Mouse (Mus musculus): ENCODE data around the gene Pkd2. TPM values are rescaled to one million over a fixed set of nuclear protein-coding genes. Genes with fewer than 3 reads are reported as not detected.
"Not testable (repeated sequence)": the region's sequence is repeated elsewhere in the genome, so short reads cannot be mapped to it uniquely, and the experiment has no call there.

The Pkd2 gene
- polyA plus RNA-seq, 1 experiment, result 8.6 TPM

GRCm38 (mm10) chr5:104432886-104433285 is 26.4 kb upstream of the Pkd2 start:
- no peak overlapping the region for H3K27ac ChIP-seq (ENCODE audit: control insufficient read depth, insufficient read depth, low read depth, low read length)
- TF ChIP-seq CTCF (IDR thresholded peaks at IDR 0.05; ENCODE audit: control insufficient read depth, insufficient read depth, insufficient replicate concordance, low read depth, low read length), result no peak
- no peak for TF ChIP-seq POLR2A (IDR thresholded peaks at IDR 0.05; ENCODE audit: control insufficient read depth, low read depth, low read length)

GRCm38 (mm10) chr5:104433968-104434565 is 25.2 kb upstream of the Pkd2 start:
- Histone ChIP-seq H3K36me3 (ENCODE audit: control insufficient read depth, insufficient read depth, low read length) (no peaks in the 10 kb centered on the region), H3K27ac (ENCODE audit: control insufficient read depth, insufficient read depth, low read depth, low read length) (no peak overlapping the region), H3K4me3 (ENCODE audit: control insufficient read depth, low read depth, low read length) (no peak overlapping the region), H3K4me1 (ENCODE audit: control insufficient read depth, insufficient read depth, low read length) (no peaks in the 10 kb centered on the region; the same call in 1 of the 2 replicates), H3K27me3 (ENCODE audit: control insufficient read depth, insufficient read depth, low read length) (no peaks in the 10 kb centered on the region)
- no peak for TF ChIP-seq POLR2A (IDR thresholded peaks at IDR 0.05; ENCODE audit: control insufficient read depth, low read depth, low read length)
- no peak for TF ChIP-seq CTCF (IDR thresholded peaks at IDR 0.05; ENCODE audit: control insufficient read depth, insufficient read depth, insufficient replicate concordance, low read depth, low read length)

More at GRCm38 (mm10) chr5:104432886-104433285, 26.4 kb upstream of the Pkd2 start:
- no peaks in the 10 kb centered on the region; the same call in 1 of the 2 replicates for H3K4me1 ChIP-seq (ENCODE audit: control insufficient read depth, insufficient read depth, low read length)
- H3K27me3 ChIP-seq (ENCODE audit: control insufficient read depth, insufficient read depth, low read length), result no peaks in the 10 kb centered on the region
- no peak overlapping the region for H3K4me3 ChIP-seq (ENCODE audit: control insufficient read depth, low read depth, low read length)
- no peaks in the 10 kb centered on the region for H3K36me3 ChIP-seq (ENCODE audit: control insufficient read depth, insufficient read depth, low read length)

- Histone ChIP-seq H3K4me3 (ENCODE audit: control insufficient read depth, low read depth, low read length) (no peak within 1 kb of the TSS), H3K36me3 (ENCODE audit: control insufficient read depth, insufficient read depth, low read length) (no peaks in the 10 kb centered on the region), H3K27me3 (ENCODE audit: control insufficient read depth, insufficient read depth, low read length) (no peaks in the 10 kb centered on the region), H3K27ac (ENCODE audit: control insufficient read depth, insufficient read depth, low read depth, low read length) (no peak within 1 kb of the TSS), H3K4me1 (ENCODE audit: control insufficient read depth, insufficient read depth, low read length) (no peaks in the 10 kb centered on the region; the same call in 1 of the 2 replicates)
- TF ChIP-seq POLR2A (IDR thresholded peaks at IDR 0.05; ENCODE audit: control insufficient read depth, low read depth, low read length) (no peak), CTCF (IDR thresholded peaks at IDR 0.05; ENCODE audit: control insufficient read depth, insufficient read depth, insufficient replicate concordance, low read depth, low read length) (no peak)
Observed at GRCm38 (mm10) chr5:104434835-104435301, 24.4 kb upstream of the Pkd2 start, which contains the start of gene Spp1. Spp1 (plus strand) TSS chr5:104435118.

- Histone ChIP-seq H3K4me1 (ENCODE audit: control insufficient read depth, insufficient read depth, low read length) (no peaks in the 10 kb centered on the region; the same call in 1 of the 2 replicates), H3K27me3 (ENCODE audit: control insufficient read depth, insufficient read depth, low read length) (no peaks in the 10 kb centered on the region), H3K36me3 (ENCODE audit: control insufficient read depth, insufficient read depth, low read length) (no peaks in the 10 kb centered on the region), H3K27ac (ENCODE audit: control insufficient read depth, insufficient read depth, low read depth, low read length) (no peak overlapping the region), H3K4me3 (ENCODE audit: control insufficient read depth, low read depth, low read length) (no peak overlapping the region)
- no peak for TF ChIP-seq POLR2A (IDR thresholded peaks at IDR 0.05; ENCODE audit: control insufficient read depth, low read depth, low read length)
- TF ChIP-seq CTCF (IDR thresholded peaks at IDR 0.05; ENCODE audit: control insufficient read depth, insufficient read depth, insufficient replicate concordance, low read depth, low read length), result no peak
Observed at GRCm38 (mm10) chr5:104436406-104437076, 22.7 kb upstream of the Pkd2 start.

GRCm38 (mm10) chr5:104442396-104442795 is 16.9 kb upstream of the Pkd2 start:
- no peaks in the 10 kb centered on the region for H3K27me3 ChIP-seq (ENCODE audit: control insufficient read depth, insufficient read depth, low read length)
- TF ChIP-seq POLR2A (IDR thresholded peaks at IDR 0.05; ENCODE audit: control insufficient read depth, low read depth, low read length) (no peak), CTCF (IDR thresholded peaks at IDR 0.05; ENCODE audit: control insufficient read depth, insufficient read depth, insufficient replicate concordance, low read depth, low read length) (no peak)
- no peaks in the 10 kb centered on the region for H3K36me3 ChIP-seq (ENCODE audit: control insufficient read depth, insufficient read depth, low read length)
- H3K27ac ChIP-seq (ENCODE audit: control insufficient read depth, insufficient read depth, low read depth, low read length), result no peak overlapping the region
- no peak overlapping the region for H3K4me3 ChIP-seq (ENCODE audit: control insufficient read depth, low read depth, low read length)
- H3K4me1 ChIP-seq (ENCODE audit: control insufficient read depth, insufficient read depth, low read length), result no peaks in the 10 kb centered on the region

GRCm38 (mm10) chr5:104442850-104443249 is 16.4 kb upstream of the Pkd2 start:
- TF ChIP-seq CTCF (IDR thresholded peaks at IDR 0.05; ENCODE audit: control insufficient read depth, insufficient read depth, insufficient replicate concordance, low read depth, low read length), result no peak
- TF ChIP-seq POLR2A (IDR thresholded peaks at IDR 0.05; ENCODE audit: control insufficient read depth, low read depth, low read length), result no peak
- Histone ChIP-seq H3K27ac (ENCODE audit: control insufficient read depth, insufficient read depth, low read depth, low read length) (no peak overlapping the region), H3K27me3 (ENCODE audit: control insufficient read depth, insufficient read depth, low read length) (no peaks in the 10 kb centered on the region)

GRCm38 (mm10) chr5:104446156-104446555 is 13.1 kb upstream of the Pkd2 start:
- TF ChIP-seq CTCF (IDR thresholded peaks at IDR 0.05; ENCODE audit: control insufficient read depth, insufficient read depth, insufficient replicate concordance, low read depth, low read length) (peak; percentile 57; the same call in 1 of the 2 replicates), POLR2A (IDR thresholded peaks at IDR 0.05; ENCODE audit: control insufficient read depth, low read depth, low read length) (no peak)
- H3K4me3 ChIP-seq (ENCODE audit: control insufficient read depth, low read depth, low read length), result no peak overlapping the region
- H3K36me3 ChIP-seq (ENCODE audit: control insufficient read depth, insufficient read depth, low read length), result no peaks in the 10 kb centered on the region
- no peak overlapping the region for H3K27ac ChIP-seq (ENCODE audit: control insufficient read depth, insufficient read depth, low read depth, low read length)
- H3K4me1 ChIP-seq (ENCODE audit: control insufficient read depth, insufficient read depth, low read length), result no peaks in the 10 kb centered on the region
- H3K27me3 ChIP-seq (ENCODE audit: control insufficient read depth, insufficient read depth, low read length), result no peaks in the 10 kb centered on the region

More at GRCm38 (mm10) chr5:104442850-104443249, 16.4 kb upstream of the Pkd2 start:
- Histone ChIP-seq H3K36me3 (ENCODE audit: control insufficient read depth, insufficient read depth, low read length) (no peaks in the 10 kb centered on the region), H3K4me1 (ENCODE audit: control insufficient read depth, insufficient read depth, low read length) (no peaks in the 10 kb centered on the region), H3K4me3 (ENCODE audit: control insufficient read depth, low read depth, low read length) (no peak overlapping the region)

- H3K27me3 ChIP-seq (ENCODE audit: control insufficient read depth, insufficient read depth, low read length); H3K4me1 ChIP-seq (ENCODE audit: control insufficient read depth, insufficient read depth, low read length); H3K4me3 ChIP-seq (ENCODE audit: control insufficient read depth, low read depth, low read length); H3K27ac ChIP-seq (ENCODE audit: control insufficient read depth, insufficient read depth, low read depth, low read length); H3K36me3 ChIP-seq (ENCODE audit: control insufficient read depth, insufficient read depth, low read length): not testable (repeated sequence)
Observed at GRCm38 (mm10) chr5:104448346-104448745, 10.9 kb upstream of the Pkd2 start.
